ENCODE assay signal across 9 mouse cellular contexts in genomic region chr4:133045771-133046474, GRCm38 (mm10). TPM values are rescaled to one million over a fixed set of nuclear protein-coding genes. Genes with fewer than 3 reads are reported as not detected.
DNase-seq lines count a peak whose midpoint lies in the region; ATAC-seq and TF ChIP-seq lines count a peak whose summit lies in the region.
"Had no signal": no experiment of that assay in that cellular context is flagged by ENCODE, and none has a peak within 500 bp of the region (broad histone marks: within the 10 kb centered on the region; RNA-seq: fewer than 3 reads in every experiment).

No protein-coding gene starts in this region.

- H3K36me3 ChIP-seq in heart, adult 2 months (ENCODE audit: control insufficient read depth, insufficient read depth, low read length), result no peaks in the 10 kb centered on the region
- H3K36me3 ChIP-seq in ES-E14 (ENCODE audit: control insufficient read depth, insufficient read depth, low read length, poor library complexity, severe bottlenecking), result peaks cover 32% of the 10 kb centered on the region; the same call in 1 of the 2 replicates
- no peaks in the 10 kb centered on the region for H3K36me3 ChIP-seq in hindbrain, embryonic 12.5 days

- H3K4me3 ChIP-seq in heart, adult 2 months, result no peak overlapping the region
- peak overlapping the region; percentile 14 to 39; a peak in 3 of 4 replicates for H3K4me3 ChIP-seq in ES-E14 (ENCODE audit: insufficient read depth in 1 of 2, low read depth in 1 of 2, low read length in 2 of 2, poor library complexity in 1 of 2, severe bottlenecking in 1 of 2)
- H3K4me3 ChIP-seq in hindbrain, embryonic 12.5 days, result no peak overlapping the region

- in situ Hi-C loops in ES-E14 (cut with MboI; ENCODE audit: low sequenced_read_pairs in 2 of 2, unreplicated experiment in 2 of 2), result no loop called here

- peaks cover 56% of the 10 kb centered on the region for H3K4me1 ChIP-seq in heart, adult 2 months (ENCODE audit: control insufficient read depth, insufficient read depth, low read length)
- peaks cover 23 to 62% of the 10 kb centered on the region in 2 experiments for H3K4me1 ChIP-seq in ES-E14 (ENCODE audit: control insufficient read depth in 2 of 2, insufficient read depth in 2 of 2, low read length in 2 of 2, poor library complexity in 1 of 2)
- H3K4me1 ChIP-seq in hindbrain, embryonic 12.5 days, result peaks cover 100% of the 10 kb centered on the region

- no peaks in the 10 kb centered on the region for H3K27me3 ChIP-seq in heart, adult 2 months (ENCODE audit: control insufficient read depth, insufficient read depth, low read length)
- no peaks in the 10 kb centered on the region for H3K27me3 ChIP-seq in hindbrain, embryonic 12.5 days

- H3K4me2 ChIP-seq in hindbrain, embryonic 12.5 days (replicated peaks), result no peak overlapping the region

- H3K9me3 ChIP-seq in ES-E14 (ENCODE audit: control insufficient read depth, insufficient read depth, low read depth, low read length), result no peaks in the 10 kb centered on the region
- no peaks in the 10 kb centered on the region for H3K9me3 ChIP-seq in hindbrain, embryonic 12.5 days (replicated peaks)

- intact Hi-C loops in heart, adult 2 months (cut with DNase I), result no loop called here

- 30% methylated on average over 11 of the region's 11 CpGs for WGBS in heart, adult 2 months
- WGBS in hindbrain, embryonic 12.5 days, result 31% methylated on average over 11 of the region's 11 CpGs

- no peaks in the 10 kb centered on the region; the same call in 1 of the 2 replicates for H3K79me2 ChIP-seq in heart, adult 2 months (replicated peaks; ENCODE audit: control insufficient read depth, insufficient read depth, low read length)

- peak overlapping the region; percentile 7 for H3K9ac ChIP-seq in heart, adult 2 months (ENCODE audit: low read depth, low read length)
- no peak overlapping the region; the same call in 1 of the 2 replicates for H3K9ac ChIP-seq in ES-E14 (ENCODE audit: insufficient read depth, low read depth, low read length, poor library complexity, severe bottlenecking)
- peak overlapping the region; percentile 41; the same call in 1 of the 2 replicates for H3K9ac ChIP-seq in hindbrain, embryonic 12.5 days

- no peak for ATAC-seq in hindbrain, embryonic 12.5 days (ENCODE audit: low FRiP score)

- no peak for TF ChIP-seq CTCF in heart, adult 2 months (IDR thresholded peaks at IDR 0.05)

- no peak for TF ChIP-seq EP300 in heart, adult 2 months (IDR thresholded peaks at IDR 0.05; ENCODE audit: insufficient read depth, low read depth, low read length)

- no peak for DNase-seq in heart, adult 2 months
- no peak for DNase-seq in heart, postnatal 4 days
- no peak for DNase-seq in ES-E14 (ENCODE audit: low read depth, low spot score)
- peak; percentile 61 to 81 for DNase-seq in lung, postnatal 4 days
- no peak for DNase-seq in layer of hippocampus, adult 18-20 months (ENCODE audit: low spot score in 2 of 2)
- no peak for DNase-seq in ovary, postnatal 14 days (ENCODE audit: low spot score)
- DNase-seq in spleen, postnatal 14 days (ENCODE audit: low spot score in 2 of 2), result no peak

- TF ChIP-seq POLR2A in heart, adult 2 months (IDR thresholded peaks at IDR 0.05; ENCODE audit: insufficient read depth, low read depth, low read length), result no peak

- H3K27ac ChIP-seq in heart, adult 2 months, result peak overlapping the region; percentile 86
- peak overlapping the region; percentile 54; the same call in 1 of the 2 replicates for H3K27ac ChIP-seq in ES-E14 (ENCODE audit: insufficient read depth, low read depth, low read length, poor library complexity, severe bottlenecking)
- H3K27ac ChIP-seq in hindbrain, embryonic 12.5 days, result peak overlapping the region; percentile 90
- H3K27ac ChIP-seq: macrophage had no signal

TF ChIP-seq in ES-E14, 5 proteins besides CTCF, POLR2A, EP300 and RAD21:
- TF ChIP-seq MAFK (IDR thresholded peaks at IDR 0.05; ENCODE audit: insufficient read depth, low read depth, low read length) (no peak), ZC3H11A (IDR thresholded peaks at IDR 0.05; ENCODE audit: borderline replicate concordance, low read depth, low read length) (no peak), ZNF384 (IDR thresholded peaks at IDR 0.05; ENCODE audit: low read depth, low read length) (no peak), HCFC1 (IDR thresholded peaks at IDR 0.05; ENCODE audit: borderline replicate concordance, insufficient read depth, low read length) (no peak), CHD2 (IDR thresholded peaks at IDR 0.05; ENCODE audit: low read depth, low read length) (no peak)
TF ChIP-seq in ES-E14: peak in this region for 0.

RNA-seq across cellular contexts. Expression of gene Ahdc1, which starts 34.9 kb away (rescaled TPM):
- 10 to 100 TPM; 42.6 to 50.9 TPM for total RNA-seq in heart, adult 2 months (2021)
- 19.5 and 21.8 TPM in 2 replicates for polyA plus RNA-seq in heart, adult 2 months (2012; rRNA removed)
- 10 to 100 TPM; 41.1 to 48.7 TPM for total RNA-seq in heart, postnatal 4 days (2021)
- total RNA-seq in ES-E14 (2012; rRNA removed), result 61.8 and 88.9 TPM in 2 replicates
- polyA plus RNA-seq in hindbrain, embryonic 12.5 days (2016; fragmentation: Nextera tagmentation; extraction: Ambion mirVana), result 12.8 and 15.3 TPM in 2 replicates
- total RNA-seq in layer of hippocampus, adult 18-20 months (2021), result 100 to 1,000 TPM; 114 to 116 TPM

Comparison
In these comparisons a context has a peak if more than half of its experiments do, and no peak if none do; other contexts are left out.
1. DNase-seq: peak in lung, postnatal 4 days (2 of 2); none in heart, adult 2 months (0 of 2), heart, postnatal 4 days (single experiment), ES-E14 (single experiment), layer of hippocampus, adult 18-20 months (0 of 2), ovary, postnatal 14 days (single experiment) and spleen, postnatal 14 days (0 of 2).
2. H3K4me3 ChIP-seq: peak in ES-E14 (2 of 2); none in heart, adult 2 months (single experiment) and hindbrain, embryonic 12.5 days (single experiment).
3. Peak in every context shown above with its lines, with median percentiles within 50 percentile points of each other: H3K27ac ChIP-seq.